Mouse (Mus musculus) retina, postnatal 1 day (tissue): ENCODE data around the gene Wwc1.

ENCODE experiments used
- DNase-seq: peaks from one replicate; pipeline ENCODE4 v3.0.0-alpha.2; 2012

The Wwc1 gene

DNA sequence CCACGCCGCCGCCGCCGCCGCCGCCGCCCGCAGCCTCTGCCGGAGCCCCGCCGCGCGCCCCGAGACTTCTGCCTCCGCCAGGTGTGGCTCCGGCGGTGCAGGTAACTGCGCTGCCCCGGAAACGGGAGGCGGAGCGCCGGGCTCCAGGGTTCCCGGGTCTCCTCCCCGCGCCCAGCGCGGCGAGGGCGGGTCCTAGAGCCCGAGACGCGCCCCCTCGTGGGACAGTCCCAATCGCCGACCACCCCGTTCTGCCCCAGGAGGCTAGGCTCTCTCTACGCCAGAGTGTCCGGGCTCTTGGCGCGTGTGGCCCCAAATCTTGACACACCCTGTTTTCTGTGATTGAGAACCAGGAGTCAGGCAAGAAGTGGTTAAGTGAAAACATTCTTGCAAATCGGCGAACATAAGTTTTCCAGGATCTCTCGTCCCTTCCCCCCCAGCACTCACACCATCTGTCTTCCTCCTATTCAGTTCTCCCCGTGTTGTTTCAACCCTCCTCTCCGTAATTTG is at the start of gene Wwc1:
Wwc1 (minus strand) TSS at position 117 of the 507 bp plus-strand sequence.
- DNase-seq: peak; percentile 79

- DNase-seq: no peak
Measured at GRCm38 (mm10) chr11:36020009-36020408, 39.7 kb upstream of the Wwc1 start.

GRCm38 (mm10) chr11:36013179-36013578 is 32.9 kb upstream of the Wwc1 start:
- DNase-seq: no peak

GRCm38 (mm10) chr11:36009281-36010208 is 29.2 kb upstream of the Wwc1 start:
- DNase-seq: no peak

DNA sequence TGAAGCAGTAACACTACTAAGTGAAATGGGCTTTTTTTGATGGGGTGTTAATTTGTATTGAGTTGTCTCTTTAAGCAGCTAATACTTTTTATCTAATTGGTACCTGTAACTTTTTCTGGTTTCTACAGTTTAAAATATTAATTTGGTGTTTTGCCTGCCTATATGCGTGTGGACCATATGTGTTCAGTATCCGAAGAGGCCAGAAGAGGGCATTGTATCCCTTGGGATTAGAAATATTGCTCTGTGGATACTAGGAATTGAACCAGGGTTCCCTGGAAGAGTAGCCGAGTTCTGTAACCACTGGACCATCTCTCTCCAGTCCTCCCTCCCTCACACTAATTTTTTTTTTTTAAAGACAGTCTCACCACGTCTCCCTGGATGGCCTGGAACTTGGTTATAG is 22.6 kb upstream of the Wwc1 start:
- DNase-seq: no peak

- peak; percentile 94 for DNase-seq
Measured at GRCm38 (mm10) chr11:36001282-36001970, 21.1 kb upstream of the Wwc1 start.

DNA sequence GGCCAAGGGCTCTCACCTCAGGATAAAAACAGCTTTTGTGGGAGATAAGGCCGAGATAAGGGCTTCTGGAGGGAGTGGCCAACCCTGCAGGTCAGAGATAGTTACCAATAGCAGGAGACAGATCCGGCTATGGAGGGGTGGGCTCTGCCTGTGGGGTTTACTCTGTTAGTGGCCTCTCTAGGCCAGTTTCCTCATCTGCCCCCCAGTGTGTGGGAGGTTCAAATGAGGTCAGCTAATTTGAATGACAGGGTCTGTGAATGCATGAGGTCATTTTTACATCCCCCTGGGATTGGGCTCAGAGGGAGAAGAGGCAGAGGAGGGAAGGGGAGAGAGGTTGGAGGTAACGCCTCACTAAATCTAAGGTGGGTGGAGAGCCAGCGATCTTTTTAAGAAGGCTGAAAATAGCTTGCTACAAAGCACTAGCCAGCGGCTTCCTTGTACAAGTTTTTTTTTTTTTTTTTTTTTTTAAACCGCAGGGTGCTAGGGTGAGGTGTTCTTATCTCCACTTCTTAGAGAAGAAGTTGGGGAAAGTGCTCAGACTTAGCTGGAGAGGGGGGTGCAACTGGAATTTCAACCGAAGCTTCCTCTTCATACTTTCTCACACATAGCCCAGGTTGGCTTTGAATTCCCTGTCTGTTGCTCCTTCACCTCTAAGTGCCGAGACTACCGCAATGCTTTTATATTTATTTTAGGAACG is 20.4 kb upstream of the Wwc1 start:
- peak; percentile 64 for DNase-seq

GRCm38 (mm10) chr11:36000038-36000437 is 19.7 kb upstream of the Wwc1 start:
- no peak for DNase-seq

GRCm38 (mm10) chr11:35998048-35998447 is 17.7 kb upstream of the Wwc1 start:
- no peak for DNase-seq

DNA sequence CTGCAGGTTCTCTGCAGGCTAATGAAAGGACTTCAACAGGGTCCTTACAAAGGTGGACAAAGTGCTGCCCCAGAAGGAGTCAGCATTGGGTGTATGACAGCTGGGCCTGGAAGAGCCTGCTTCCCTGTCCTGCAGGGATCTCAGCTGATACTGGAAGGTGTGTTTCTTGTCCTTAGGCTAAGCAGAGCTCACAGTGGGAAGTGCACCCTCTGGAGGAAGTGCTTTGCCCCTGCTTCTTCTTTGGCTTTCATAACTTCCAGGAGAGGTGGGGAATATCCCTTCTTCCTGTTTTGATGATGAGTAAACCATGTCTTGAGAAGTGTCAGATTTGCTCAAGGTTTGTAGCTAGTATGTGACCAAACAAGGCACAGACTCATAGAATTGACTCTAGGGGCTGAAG is 15.0 kb upstream of the Wwc1 start:
- no peak for DNase-seq

- no peak for DNase-seq
Measured at GRCm38 (mm10) chr11:35991846-35992245, 11.5 kb upstream of the Wwc1 start.

- DNase-seq: no peak
Measured at GRCm38 (mm10) chr11:35989967-35990366, 9.6 kb upstream of the Wwc1 start.

DNA sequence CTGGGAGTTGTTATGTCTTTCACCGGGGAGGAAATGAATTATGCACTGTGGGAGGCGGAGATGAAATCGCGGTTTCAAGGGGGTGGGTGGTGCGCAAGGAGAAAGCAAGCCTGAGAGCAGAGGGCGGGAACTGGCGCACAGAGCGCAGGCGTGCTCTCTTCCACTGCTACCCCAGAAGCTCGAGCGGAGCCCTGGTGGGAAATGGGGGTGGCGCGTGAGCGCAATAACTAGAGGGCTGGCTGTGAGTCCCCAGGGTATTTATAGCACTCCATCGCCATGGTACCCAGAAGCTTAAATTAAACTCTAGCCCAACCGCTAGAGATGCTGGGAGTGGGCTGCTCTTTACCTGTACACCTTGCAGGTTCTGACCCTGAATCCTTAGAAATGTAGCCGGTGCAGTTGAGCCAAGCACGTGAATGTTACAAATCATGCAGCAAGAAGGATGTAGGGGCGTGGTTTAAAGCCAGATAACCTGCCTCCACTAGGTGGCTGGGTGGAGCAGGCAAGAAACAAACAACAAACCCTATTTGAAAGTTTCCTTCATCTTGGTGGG is 5.6 kb upstream of the Wwc1 start:
- peak; percentile 59 for DNase-seq

DNA sequence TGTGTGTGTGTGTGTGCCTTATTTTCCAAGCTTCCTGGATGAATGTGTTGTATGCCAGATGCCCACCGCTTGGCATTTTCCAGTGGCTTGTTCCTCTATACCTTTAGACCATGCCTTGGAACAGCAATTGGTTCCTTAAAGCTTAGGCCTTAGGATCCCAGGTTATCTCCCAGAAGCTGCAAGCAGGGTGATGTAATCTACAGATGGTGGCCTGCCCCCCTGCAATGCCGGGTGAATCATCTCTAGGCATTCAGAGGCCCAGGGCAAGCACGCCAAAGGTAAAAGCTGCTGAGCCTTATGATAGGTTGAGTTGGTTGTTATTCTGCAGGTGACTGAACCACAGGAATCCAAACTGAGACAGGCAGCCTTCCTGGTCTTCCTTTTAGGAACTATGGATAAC is 2.4 kb upstream of the Wwc1 start:
- no peak for DNase-seq

GRCm38 (mm10) chr11:35979733-35980410 is 455 bp downstream of the Wwc1 start:
- peak; percentile 50 for DNase-seq

- DNase-seq: no peak
Measured at GRCm38 (mm10) chr11:35979266-35979732, 1.0 kb downstream of the Wwc1 start.

- no peak for DNase-seq
Measured at GRCm38 (mm10) chr11:35977796-35978195, 2.5 kb downstream of the Wwc1 start.

DNA sequence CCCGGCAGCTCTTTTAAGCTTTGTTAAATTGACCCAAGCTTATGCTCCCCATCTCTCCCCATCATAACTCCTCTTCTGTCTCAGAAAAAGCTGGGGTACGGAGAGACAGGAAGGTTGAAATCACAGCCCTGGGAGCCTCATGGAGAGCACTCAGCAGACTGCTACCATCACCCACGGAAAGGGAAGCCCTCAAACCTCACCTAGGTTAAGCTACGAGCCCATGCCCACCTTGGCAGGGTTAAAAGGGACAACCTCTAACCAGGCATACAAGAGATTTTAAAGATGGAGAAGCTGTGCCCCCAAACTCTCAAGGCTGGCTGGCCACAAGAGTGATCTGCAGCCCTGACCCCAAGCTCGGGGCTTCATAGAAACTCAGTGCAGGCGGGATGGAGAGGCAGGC is 3.2 kb downstream of the Wwc1 start:
- no peak for DNase-seq

- no peak for DNase-seq
Measured at GRCm38 (mm10) chr11:35976482-35976881, 3.8 kb downstream of the Wwc1 start.

- DNase-seq: no peak
Measured at GRCm38 (mm10) chr11:35974632-35975450, 5.5 kb downstream of the Wwc1 start.

DNA sequence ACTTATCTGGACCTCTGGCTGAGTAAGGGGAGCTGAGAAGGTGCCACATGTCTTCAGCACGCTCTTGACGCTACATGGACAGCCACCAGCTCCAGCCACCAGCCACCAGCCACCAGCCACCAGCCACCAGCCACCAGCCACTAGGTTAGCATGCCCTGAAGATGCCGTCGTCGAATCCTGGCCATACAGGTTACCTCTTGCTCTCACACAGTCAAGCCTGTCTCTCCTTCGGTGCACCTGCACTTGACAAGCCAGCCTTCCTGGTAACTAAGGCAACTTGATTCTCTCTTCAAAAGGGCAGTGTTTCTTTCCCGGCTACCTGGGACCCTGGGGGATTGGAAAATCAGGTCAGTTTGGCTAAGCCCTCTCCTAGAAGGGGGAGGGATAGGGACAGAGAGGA is 7.2 kb downstream of the Wwc1 start:
- peak; percentile 29 for DNase-seq
